Mouse (Mus musculus) heart, adult 8-10 months (tissue): ENCODE data around the gene Rai14. TPM values are rescaled to one million over a fixed set of nuclear protein-coding genes. Genes with fewer than 3 reads are reported as not detected.

ENCODE experiments used
- DNase-seq: peaks from one replicate; pipeline ENCODE4 v3.0.0; 2022; ENCODE audit warnings: low spot score
- total RNA-seq, 4 experiments: library from RNA; stranded (reverse); gene quantifications; 2 replicates each; pipeline ENCODE4 v1.2.4; 2022

Rai14 gene
- total RNA-seq, 4 experiments from 2014 or later: 3.3 to 4.1 (median 3.6) TPM

- DNase-seq: no peak
These were observed 6.9 kb upstream of the Rai14 start for GRCm38 (mm10) chr15:10721259-10721781.

DNA sequence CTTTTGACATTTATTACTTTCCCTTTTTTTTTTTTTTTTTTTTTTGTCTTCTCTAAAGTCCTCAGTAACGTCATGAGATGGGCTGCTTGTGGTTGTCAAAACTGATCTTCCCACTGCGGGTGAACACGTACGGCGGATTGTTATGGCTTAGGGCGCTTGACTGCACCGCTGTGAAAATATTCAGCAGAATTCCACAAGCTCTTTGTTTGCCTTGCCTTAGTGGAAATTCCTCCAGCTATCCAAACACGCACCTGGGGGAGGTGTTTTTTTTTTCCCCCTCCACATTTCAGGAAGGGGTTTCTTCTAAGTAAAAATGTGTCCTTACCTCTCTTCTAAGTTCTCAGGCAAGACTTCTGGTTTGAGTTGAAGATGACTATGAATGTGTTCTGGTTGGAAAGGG is 6.2 kb upstream of the Rai14 start:
- DNase-seq: no peak

- DNase-seq: no peak
These were observed 5.8 kb upstream of the Rai14 start for GRCm38 (mm10) chr15:10720188-10720587.

DNA sequence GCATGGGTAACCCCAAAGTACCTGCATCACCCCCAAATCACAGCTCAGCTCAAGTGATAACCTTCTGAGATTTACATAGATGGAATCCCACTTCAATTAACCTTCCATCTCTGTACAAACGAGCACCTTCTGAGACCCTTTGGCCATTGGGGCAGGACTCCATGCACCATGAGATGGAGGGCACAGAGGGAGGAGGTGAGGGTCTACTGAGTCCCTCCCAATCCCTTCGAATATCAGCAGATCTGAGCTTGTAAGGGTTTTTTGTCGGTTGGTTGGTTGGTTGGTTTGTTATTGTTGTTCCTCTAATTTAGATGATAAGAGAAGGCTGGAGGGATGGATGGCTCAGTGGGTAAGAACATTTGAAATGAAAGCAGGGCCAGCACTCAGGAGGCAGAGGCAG is 5.1 kb upstream of the Rai14 start:
- DNase-seq: no peak

DNA sequence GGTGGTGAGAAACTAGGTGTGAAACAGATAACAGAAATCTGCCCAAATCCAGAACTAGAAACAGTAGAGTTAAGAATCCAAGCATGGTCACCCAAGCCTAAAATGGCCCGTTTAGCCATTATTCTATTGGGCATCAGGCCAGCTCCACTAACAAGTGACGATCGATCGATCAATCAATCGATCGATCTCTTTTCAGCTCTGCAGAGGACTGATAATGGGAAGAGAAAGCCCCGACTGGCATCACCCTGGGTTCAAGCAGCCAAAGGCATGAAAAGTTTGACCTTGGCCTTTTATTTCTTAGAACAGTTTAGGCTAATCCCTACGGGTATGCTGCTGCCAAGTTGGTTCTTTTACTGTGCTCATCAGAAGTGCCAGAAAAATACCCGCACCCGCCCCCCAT is 4.3 kb upstream of the Rai14 start:
- no peak for DNase-seq

GRCm38 (mm10) chr15:10717284-10717683 is 2.9 kb upstream of the Rai14 start:
- no peak for DNase-seq

GRCm38 (mm10) chr15:10715966-10716365 is 1.5 kb upstream of the Rai14 start:
- no peak for DNase-seq

DNA sequence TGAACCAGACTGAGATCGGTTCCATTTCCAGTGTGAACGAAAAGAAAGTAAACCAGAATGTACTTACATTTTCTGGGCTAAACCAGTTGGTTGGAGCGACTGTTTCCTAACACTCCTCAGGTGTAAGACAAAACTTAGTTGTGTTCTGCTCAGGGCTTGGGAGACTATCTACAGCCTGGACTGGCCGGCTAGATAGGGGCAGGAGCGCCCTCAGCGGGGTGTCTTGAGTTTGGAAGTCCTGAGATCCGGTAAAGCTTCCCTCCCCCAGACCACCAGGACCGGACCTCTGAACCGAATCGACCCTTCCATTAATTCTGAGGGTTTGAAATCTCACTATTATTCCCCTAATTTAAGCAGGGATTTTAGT is 698 bp upstream of the Rai14 start:
- DNase-seq: peak; percentile 34

DNA sequence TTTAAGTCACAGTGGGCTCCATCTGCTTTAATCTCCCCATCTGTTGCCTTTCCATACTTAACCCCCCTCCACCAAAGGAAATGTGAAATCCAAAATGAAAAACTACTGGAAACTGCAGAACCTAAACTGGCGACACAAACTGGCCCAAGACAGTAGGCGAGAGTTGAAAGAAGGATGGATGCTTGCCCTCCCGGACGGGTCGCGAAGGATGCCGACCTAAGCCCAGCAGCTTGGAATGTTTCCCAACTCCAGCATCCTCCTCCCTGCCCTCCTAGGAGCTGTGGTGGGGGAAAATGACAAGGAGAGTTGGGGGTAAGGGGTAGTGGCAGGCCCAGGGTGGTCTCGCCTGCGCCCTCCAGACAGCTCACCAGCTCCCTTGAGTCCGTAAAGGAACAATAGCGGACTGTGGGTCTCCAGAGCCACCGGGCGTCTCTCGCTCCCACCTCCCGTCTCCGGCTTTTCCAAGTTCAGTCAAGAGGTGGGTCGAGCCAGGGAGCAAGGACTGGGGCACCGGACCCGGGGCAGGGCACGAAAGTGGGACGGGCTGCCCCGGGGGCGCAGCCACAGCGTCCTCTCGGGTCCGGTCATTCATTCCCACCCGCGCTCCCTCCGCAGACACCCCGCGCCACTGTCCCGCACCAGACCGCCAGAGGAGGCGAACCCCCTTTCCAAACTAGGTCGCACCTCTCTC is 653 bp downstream of the Rai14 start:
- DNase-seq: no peak

- DNase-seq: no peak
These were observed 1.2 kb downstream of the Rai14 start for GRCm38 (mm10) chr15:10713181-10713625.

GRCm38 (mm10) chr15:10712288-10712687 is 2.1 kb downstream of the Rai14 start:
- no peak for DNase-seq

- DNase-seq: no peak
These were observed 3.2 kb downstream of the Rai14 start for GRCm38 (mm10) chr15:10711231-10711630.

GRCm38 (mm10) chr15:10708591-10709272 is 5.7 kb downstream of the Rai14 start:
- no peak for DNase-seq

DNA sequence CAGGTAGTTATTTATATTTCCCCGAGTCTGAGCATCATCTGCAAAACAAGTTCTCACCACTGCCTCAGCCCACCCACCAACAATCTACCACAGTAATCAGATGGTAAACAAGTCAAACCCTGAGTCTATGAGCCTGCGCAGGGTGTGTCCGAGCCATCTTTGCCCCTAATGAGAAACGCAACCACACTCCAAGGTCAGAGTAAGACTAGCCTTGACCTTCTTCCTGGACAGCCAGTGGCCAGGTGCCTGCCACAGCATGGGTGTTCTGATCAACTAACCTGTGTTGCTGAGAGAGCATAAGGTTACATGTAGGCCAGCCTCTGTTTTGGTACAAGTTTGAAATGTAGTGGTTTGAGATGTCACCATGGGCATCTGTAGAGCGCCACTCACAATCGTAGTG is 7.3 kb downstream of the Rai14 start:
- DNase-seq: no peak

GRCm38 (mm10) chr15:10706414-10706813 is 8.0 kb downstream of the Rai14 start:
- no peak for DNase-seq

- DNase-seq: no peak
These were observed 8.7 kb downstream of the Rai14 start for GRCm38 (mm10) chr15:10705752-10706151.

DNA sequence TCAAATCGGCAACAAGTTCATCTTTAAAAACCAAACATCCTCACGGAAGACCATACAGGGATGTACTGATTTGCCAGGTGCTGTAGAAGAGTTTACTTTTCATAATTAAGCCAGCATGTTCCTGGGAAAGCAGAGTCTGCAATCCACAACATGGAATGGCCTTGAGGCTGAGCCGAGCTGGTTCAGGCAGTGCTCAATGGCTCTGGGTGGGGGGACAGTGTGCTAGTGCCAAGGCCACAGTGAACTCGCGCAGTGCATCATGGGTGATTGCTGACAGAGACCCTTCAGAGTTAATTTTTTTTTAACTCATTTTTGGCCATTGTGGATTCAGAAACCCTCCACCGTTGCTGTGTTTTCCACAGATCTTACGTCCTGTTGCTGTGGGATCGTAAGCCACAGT is 10.1 kb downstream of the Rai14 start:
- no peak for DNase-seq

DNA sequence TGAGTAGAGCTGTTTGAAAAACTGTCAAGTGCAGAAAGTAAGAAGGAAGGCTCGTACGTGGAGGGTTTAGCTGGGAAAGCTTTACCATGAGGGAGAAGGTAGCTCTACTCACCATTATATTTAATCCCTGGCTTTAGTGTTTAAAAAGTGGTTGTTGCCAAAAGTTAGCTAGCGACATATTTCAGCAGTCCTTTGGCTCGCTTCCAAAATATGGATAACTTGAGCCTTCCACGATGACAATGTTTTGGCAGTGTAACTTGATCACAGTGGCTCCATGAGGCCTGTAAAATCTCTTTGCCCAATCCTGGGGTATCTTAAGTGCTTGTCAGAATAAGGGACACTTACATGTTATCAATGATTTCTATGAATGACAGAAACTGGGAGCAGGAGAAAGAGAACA is 12.9 kb downstream of the Rai14 start:
- DNase-seq: no peak

DNA sequence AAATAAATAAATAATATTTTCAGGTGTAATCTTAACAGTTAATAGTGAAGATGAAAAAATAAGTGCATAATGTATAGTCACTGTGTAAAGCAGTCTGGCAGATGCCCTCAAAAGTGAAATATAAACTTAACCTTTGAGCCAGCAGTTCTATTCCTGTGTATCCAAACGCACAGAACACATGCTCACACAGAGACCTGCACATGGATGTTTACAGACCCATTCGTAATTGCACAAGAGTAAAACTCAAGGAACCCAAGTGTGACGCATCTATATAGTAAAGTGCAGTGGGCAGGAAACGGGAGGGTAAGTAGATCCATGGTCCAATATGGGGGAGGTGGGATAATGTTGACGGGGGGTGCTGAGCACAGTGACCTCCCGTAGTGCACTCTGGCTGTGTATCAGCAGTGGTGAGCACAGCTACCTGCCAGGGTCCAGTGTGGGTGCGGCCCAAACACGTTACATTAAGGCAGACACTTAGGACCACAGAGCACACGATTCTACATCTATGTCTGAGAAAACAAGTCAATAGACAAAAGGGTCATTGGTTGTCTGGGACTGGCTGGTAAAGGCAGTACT is 13.4 kb downstream of the Rai14 start:
- no peak for DNase-seq

GRCm38 (mm10) chr15:10696478-10697234 is 17.8 kb downstream of the Rai14 start:
- no peak for DNase-seq

- no peak for DNase-seq
These were observed 21.8 kb downstream of the Rai14 start for GRCm38 (mm10) chr15:10692627-10693026.

DNA sequence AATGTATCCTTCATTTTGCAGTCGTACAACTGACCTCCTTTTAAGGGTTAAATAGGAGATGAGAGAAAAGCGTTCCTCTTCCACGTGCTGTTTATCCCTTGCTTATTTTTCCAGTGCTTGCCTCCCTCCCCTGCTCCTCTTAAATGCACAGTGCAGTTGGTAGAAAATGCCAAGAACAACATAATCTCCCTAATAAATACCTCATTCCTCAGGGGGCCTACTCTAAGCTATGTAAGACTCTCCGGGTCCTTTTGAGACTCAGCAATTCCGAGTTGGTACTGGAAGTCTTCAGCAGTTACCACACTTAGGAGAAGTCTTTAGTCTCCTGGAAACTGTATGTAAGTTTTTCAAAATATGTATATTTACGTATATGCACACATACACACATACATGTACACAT is 22.9 kb downstream of the Rai14 start:
- no peak for DNase-seq
